Mouse (Mus musculus): Measurements from ENCODE around the gene Taar2. TPM values are rescaled to one million over a fixed set of nuclear protein-coding genes. Genes with fewer than 3 reads are reported as not detected.

The Taar2 gene
- polyA plus RNA-seq, 1 experiment = not detected

DNA sequence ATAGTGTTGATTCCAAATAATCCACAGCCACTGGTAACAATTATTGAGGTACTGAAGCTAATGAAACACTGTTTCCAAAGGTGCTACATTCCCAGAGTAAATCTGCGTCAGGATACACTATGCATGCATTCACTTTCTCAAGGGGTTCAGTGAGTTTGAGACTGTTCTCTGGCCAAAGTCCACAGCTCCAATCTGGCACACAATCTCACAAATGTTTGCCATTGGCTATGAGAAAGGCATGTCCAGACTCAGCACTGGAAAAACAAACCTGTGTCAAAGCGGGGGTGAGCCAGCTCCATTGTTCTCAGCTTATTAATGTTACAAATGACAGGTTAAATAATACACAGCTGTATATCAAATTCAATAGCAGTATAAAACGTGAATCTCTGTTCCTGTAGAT lies 20.7 kb downstream of the Taar2 start:
- WGBS = 82% methylated on average over 3 of the region's 3 CpGs
- Histone ChIP-seq H3K4me3 (ENCODE audit: extremely low read depth, insufficient read depth, insufficient read length) (no peak overlapping the region), H3K27ac (ENCODE audit: insufficient read depth, low read length) (no peak overlapping the region), H3K27me3 (ENCODE audit: control insufficient read depth, insufficient read depth, low read length) (no peaks in the 10 kb centered on the region), H3K36me3 (ENCODE audit: control insufficient read depth, insufficient read depth, low read length) (no peaks in the 10 kb centered on the region), H3K4me1 (ENCODE audit: control insufficient read depth, insufficient read depth, insufficient read length) (no peaks in the 10 kb centered on the region)
- TF ChIP-seq POLR2A (IDR thresholded peaks at IDR 0.05; ENCODE audit: low read depth, low read length) (no peak), CTCF (IDR thresholded peaks at IDR 0.05; ENCODE audit: extremely low read depth, insufficient read depth, insufficient read length, insufficient replicate concordance) (no peak)
- DNase-seq (ENCODE audit: low read depth in 1 of 2, low spot score in 2 of 2) = no peak

DNA sequence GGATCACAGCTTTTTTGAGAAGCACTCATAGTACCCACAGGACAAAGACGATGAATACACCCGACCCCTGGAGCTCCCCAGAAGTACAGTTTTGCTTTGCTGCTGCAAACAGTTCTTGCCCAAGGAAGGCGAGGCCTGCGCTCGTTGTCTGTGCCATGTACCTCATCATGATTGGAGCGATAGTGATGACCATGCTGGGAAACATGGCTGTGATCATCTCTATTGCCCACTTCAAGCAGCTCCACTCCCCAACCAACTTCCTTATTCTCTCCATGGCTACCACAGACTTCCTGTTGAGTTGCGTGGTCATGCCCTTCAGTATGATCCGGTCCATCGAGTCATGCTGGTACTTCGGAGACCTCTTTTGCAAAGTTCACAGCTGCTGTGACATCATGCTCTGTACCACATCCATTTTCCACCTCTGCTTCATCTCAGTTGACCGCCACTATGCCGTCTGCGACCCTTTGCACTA lies 22.1 kb downstream of the Taar2 start, which contains the start of gene Taar4:
Taar4 (plus strand) TSS at position 51 of the 472 bp plus-strand sequence.
- Histone ChIP-seq H3K4me1 (ENCODE audit: control insufficient read depth, insufficient read depth, insufficient read length) (no peaks in the 10 kb centered on the region), H3K4me3 (ENCODE audit: extremely low read depth, insufficient read depth, insufficient read length) (no peak within 1 kb of the TSS), H3K36me3 (ENCODE audit: control insufficient read depth, insufficient read depth, low read length) (no peaks in the 10 kb centered on the region), H3K27me3 (ENCODE audit: control insufficient read depth, insufficient read depth, low read length) (no peaks in the 10 kb centered on the region), H3K27ac (ENCODE audit: insufficient read depth, low read length) (no peak within 1 kb of the TSS)
- WGBS = 73% methylated on average over 13 of the region's 13 CpGs
- no peak for TF ChIP-seq CTCF (IDR thresholded peaks at IDR 0.05; ENCODE audit: extremely low read depth, insufficient read depth, insufficient read length, insufficient replicate concordance)
- no peak for TF ChIP-seq POLR2A (IDR thresholded peaks at IDR 0.05; ENCODE audit: low read depth, low read length)
- no peak for DNase-seq (ENCODE audit: low read depth in 1 of 2, low spot score in 2 of 2)

DNA sequence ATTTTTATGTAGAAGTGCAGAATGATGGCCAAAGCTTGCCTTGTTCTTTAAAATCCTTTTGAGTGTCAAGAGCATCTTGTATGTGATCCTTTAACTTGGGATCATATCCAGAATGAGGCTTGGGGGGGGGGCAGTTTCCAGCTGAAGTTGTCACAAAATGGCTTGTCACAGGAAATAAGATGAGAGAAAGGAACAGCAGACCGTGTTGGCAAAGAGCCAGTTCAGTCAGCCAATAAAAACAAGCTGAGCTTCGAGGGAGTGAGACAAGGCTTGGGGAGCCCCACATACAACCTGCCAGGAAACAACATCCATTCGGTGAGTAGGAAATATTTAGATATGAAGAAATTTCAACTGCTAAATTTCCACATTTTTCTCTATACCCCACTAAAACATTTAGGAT lies 25.1 kb downstream of the Taar2 start:
- no peak for DNase-seq (ENCODE audit: low read depth in 1 of 2, low spot score in 2 of 2)
- Histone ChIP-seq H3K27me3 (ENCODE audit: control insufficient read depth, insufficient read depth, low read length) (no peaks in the 10 kb centered on the region), H3K27ac (ENCODE audit: insufficient read depth, low read length) (no peak overlapping the region), H3K4me1 (ENCODE audit: control insufficient read depth, insufficient read depth, insufficient read length) (no peaks in the 10 kb centered on the region), H3K4me3 (ENCODE audit: extremely low read depth, insufficient read depth, insufficient read length) (no peak overlapping the region), H3K36me3 (ENCODE audit: control insufficient read depth, insufficient read depth, low read length) (no peaks in the 10 kb centered on the region)
- no peak for TF ChIP-seq POLR2A (IDR thresholded peaks at IDR 0.05; ENCODE audit: low read depth, low read length)
- no peak for TF ChIP-seq CTCF (IDR thresholded peaks at IDR 0.05; ENCODE audit: extremely low read depth, insufficient read depth, insufficient read length, insufficient replicate concordance)
- WGBS = 76% methylated on average over 3 of the region's 3 CpGs

DNA sequence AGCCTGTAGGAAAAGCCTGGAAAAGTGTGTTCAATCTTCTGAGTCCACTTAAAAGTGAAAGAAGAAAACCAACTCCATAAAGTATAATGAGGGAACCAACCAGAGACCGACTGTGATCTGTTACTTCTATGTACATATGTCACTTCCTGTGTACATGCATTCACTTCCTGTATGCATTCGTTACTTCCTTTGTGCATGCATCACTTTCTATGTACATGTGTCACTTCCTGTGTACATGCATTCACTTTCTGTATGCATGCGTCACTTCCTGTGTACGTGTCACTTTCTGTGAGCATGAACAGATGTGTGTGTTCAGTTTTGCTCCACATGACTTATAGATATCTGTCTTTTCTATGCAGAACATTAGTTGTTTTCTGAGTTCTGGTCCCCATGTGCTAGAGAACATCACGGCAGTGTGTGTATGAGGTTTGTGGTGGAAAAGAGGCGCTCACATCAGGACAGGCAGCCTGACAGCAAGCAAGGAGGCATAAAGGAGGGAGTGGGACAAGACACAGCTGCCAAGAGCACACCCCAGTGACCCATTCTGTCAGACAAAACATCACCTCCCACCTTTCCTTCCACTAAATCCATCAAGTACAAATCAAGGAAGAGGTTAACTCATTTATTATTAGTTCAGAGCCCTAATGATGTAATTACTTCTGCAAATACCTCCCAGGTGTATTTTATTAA lies 26.7 kb downstream of the Taar2 start:
- no peak overlapping the region for H3K27ac ChIP-seq (ENCODE audit: insufficient read depth, low read length)
- 85% methylated on average over 6 of the region's 6 CpGs for WGBS
- no peaks in the 10 kb centered on the region for H3K36me3 ChIP-seq (ENCODE audit: control insufficient read depth, insufficient read depth, low read length)
- H3K4me1 ChIP-seq (ENCODE audit: control insufficient read depth, insufficient read depth, insufficient read length) = no peaks in the 10 kb centered on the region
- DNase-seq (ENCODE audit: low read depth in 1 of 2, low spot score in 2 of 2) = no peak
- TF ChIP-seq CTCF (IDR thresholded peaks at IDR 0.05; ENCODE audit: extremely low read depth, insufficient read depth, insufficient read length, insufficient replicate concordance) = no peak
- TF ChIP-seq POLR2A (IDR thresholded peaks at IDR 0.05; ENCODE audit: low read depth, low read length) = no peak
- H3K4me3 ChIP-seq (ENCODE audit: extremely low read depth, insufficient read depth, insufficient read length) = no peak overlapping the region
- no peaks in the 10 kb centered on the region for H3K27me3 ChIP-seq (ENCODE audit: control insufficient read depth, insufficient read depth, low read length)

DNA sequence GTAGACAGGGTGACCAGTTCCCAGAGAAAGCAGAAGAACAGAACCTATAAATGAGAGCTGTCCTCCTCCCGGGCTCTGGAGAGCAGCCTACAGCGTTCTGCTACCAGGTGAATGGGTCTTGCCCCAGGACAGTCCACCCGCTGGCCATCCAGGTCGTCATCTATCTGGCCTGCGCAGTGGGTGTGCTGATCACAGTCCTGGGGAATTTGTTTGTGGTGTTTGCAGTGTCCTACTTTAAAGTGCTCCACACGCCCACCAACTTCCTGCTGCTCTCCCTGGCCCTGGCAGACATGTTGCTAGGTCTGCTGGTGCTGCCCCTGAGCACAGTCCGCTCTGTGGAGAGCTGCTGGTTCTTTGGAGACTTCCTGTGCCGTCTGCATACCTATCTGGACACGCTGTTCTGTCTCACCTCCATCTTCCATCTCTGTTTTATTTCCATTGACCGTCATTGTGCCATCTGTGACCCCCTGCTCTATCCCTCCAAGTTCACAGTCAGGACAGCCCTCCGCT lies 32.3 kb downstream of the Taar2 start, which contains the start of gene Taar5:
Taar5 (plus strand) TSS at position 51 of the 510 bp plus-strand sequence.
- Histone ChIP-seq H3K4me1 (ENCODE audit: control insufficient read depth, insufficient read depth, insufficient read length) (no peaks in the 10 kb centered on the region), H3K36me3 (ENCODE audit: control insufficient read depth, insufficient read depth, low read length) (no peaks in the 10 kb centered on the region), H3K27me3 (ENCODE audit: control insufficient read depth, insufficient read depth, low read length) (no peaks in the 10 kb centered on the region), H3K4me3 (ENCODE audit: extremely low read depth, insufficient read depth, insufficient read length) (no peak within 1 kb of the TSS), H3K27ac (ENCODE audit: insufficient read depth, low read length) (no peak within 1 kb of the TSS)
- WGBS = 88% methylated on average over 11 of the region's 11 CpGs
- TF ChIP-seq POLR2A (IDR thresholded peaks at IDR 0.05; ENCODE audit: low read depth, low read length) = no peak
- TF ChIP-seq CTCF (IDR thresholded peaks at IDR 0.05; ENCODE audit: extremely low read depth, insufficient read depth, insufficient read length, insufficient replicate concordance) = no peak
- DNase-seq (ENCODE audit: low read depth in 1 of 2, low spot score in 2 of 2) = no peak

DNA sequence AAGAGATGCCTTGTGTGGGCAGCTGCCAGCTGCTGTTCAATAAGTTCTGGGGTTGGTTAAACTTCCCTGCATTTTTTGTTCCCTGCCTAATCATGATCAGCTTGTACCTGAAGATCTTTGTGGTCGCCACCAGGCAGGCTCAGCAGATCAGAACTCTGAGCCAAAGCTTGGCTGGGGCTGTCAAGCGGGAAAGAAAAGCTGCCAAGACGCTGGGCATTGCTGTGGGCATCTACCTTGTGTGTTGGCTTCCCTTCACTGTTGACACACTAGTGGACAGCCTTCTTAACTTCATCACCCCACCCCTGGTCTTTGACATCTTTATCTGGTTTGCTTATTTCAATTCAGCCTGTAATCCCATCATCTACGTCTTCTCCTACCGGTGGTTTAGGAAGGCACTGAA lies 32.9 kb downstream of the Taar2 start:
- H3K36me3 ChIP-seq (ENCODE audit: control insufficient read depth, insufficient read depth, low read length) = no peaks in the 10 kb centered on the region
- no peaks in the 10 kb centered on the region for H3K27me3 ChIP-seq (ENCODE audit: control insufficient read depth, insufficient read depth, low read length)
- no peak for TF ChIP-seq CTCF (IDR thresholded peaks at IDR 0.05; ENCODE audit: extremely low read depth, insufficient read depth, insufficient read length, insufficient replicate concordance)
- TF ChIP-seq POLR2A (IDR thresholded peaks at IDR 0.05; ENCODE audit: low read depth, low read length) = no peak
- DNase-seq (ENCODE audit: low read depth in 1 of 2, low spot score in 2 of 2) = no peak
- no peak overlapping the region for H3K4me3 ChIP-seq (ENCODE audit: extremely low read depth, insufficient read depth, insufficient read length)
- WGBS = 93% methylated on average over 5 of the region's 5 CpGs
- no peak overlapping the region for H3K27ac ChIP-seq (ENCODE audit: insufficient read depth, low read length)
- no peaks in the 10 kb centered on the region for H3K4me1 ChIP-seq (ENCODE audit: control insufficient read depth, insufficient read depth, insufficient read length)

DNA sequence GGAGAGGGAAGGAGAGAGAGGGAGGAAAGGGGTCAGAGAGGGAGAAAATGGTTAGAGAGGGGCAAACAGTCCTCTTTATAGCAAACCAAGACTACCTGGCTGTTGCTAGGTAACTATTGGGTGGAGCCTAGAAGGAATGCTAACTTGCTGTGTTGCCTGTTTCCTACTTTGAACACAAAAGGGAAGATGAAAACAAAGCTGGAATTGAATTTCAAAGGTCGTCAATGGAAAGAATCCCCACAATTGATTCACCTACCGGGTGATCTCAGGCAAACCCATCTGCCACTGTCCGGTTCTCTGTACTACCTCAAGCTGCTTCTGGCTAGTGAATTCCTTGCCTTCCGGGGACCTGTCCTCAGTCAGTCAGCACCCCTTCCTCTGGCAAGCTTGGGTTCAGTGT lies 39.6 kb downstream of the Taar2 start:
- H3K4me3 ChIP-seq (ENCODE audit: extremely low read depth, insufficient read depth, insufficient read length) = no peak overlapping the region
- no peak for TF ChIP-seq POLR2A (IDR thresholded peaks at IDR 0.05; ENCODE audit: low read depth, low read length)
- no peak for TF ChIP-seq CTCF (IDR thresholded peaks at IDR 0.05; ENCODE audit: extremely low read depth, insufficient read depth, insufficient read length, insufficient replicate concordance)
- 87% methylated on average over 4 of the region's 4 CpGs for WGBS
- no peak for DNase-seq (ENCODE audit: low read depth in 1 of 2, low spot score in 2 of 2)
- no peak overlapping the region for H3K27ac ChIP-seq (ENCODE audit: insufficient read depth, low read length)
- H3K4me1 ChIP-seq (ENCODE audit: control insufficient read depth, insufficient read depth, insufficient read length) = no peaks in the 10 kb centered on the region; the same call in 1 of the 2 replicates
- H3K36me3 ChIP-seq (ENCODE audit: control insufficient read depth, insufficient read depth, low read length) = no peaks in the 10 kb centered on the region
- no peaks in the 10 kb centered on the region for H3K27me3 ChIP-seq (ENCODE audit: control insufficient read depth, insufficient read depth, low read length)

Measured in spleen, adult 2 months (tissue).